Mouse (Mus musculus) liver, adult 2 months (tissue): ENCODE data around the gene Tead3.

Experiments used
- CTCF ChIP-seq: fragments of 200-500 bp; IDR thresholded peaks from 2 replicates; pipeline ENCODE4 v1.5.1; 2011; ENCODE audit warnings: low read depth, low read length, control low read depth
- POLR2A ChIP-seq: fragments of 200-500 bp; IDR thresholded peaks from 2 replicates; pipeline ENCODE4 v1.6.1; 2011; ENCODE audit warnings: low read length, control low read depth; ENCODE audit not compliant: insufficient read depth; ENCODE audit errors: extremely low read depth

DNA sequence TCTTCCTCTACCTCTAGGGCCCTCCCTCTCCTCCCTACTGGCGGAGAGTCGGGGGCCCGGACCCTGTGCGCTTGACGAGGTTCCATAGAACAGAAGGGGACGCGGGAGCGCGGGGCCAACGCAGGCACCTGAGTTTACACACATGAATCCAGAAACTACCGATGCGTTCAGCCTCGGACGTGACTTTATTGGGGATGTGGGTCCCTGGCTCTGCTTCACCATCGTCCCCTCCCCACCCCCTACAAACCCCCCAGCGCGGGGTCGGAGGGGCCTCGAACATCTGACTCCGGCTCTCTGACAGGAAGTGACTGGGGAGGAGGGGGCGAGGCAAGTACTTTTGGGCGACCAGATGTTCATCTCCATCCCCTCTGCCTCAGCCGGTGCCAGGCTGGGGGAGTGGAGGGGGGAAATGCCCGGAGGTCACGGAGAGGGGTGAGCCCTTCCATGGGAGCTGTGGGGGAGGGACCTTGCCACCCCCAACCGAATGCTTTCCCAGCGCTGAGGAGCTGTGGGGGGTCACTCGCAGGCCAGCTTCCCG is 805 bp upstream of the Tead3 start:
- no peak for TF ChIP-seq CTCF
- no peak for TF ChIP-seq POLR2A
